Comparison of ENCODE assay signal across 30 mouse cellular contexts in the genomic region with DNA sequence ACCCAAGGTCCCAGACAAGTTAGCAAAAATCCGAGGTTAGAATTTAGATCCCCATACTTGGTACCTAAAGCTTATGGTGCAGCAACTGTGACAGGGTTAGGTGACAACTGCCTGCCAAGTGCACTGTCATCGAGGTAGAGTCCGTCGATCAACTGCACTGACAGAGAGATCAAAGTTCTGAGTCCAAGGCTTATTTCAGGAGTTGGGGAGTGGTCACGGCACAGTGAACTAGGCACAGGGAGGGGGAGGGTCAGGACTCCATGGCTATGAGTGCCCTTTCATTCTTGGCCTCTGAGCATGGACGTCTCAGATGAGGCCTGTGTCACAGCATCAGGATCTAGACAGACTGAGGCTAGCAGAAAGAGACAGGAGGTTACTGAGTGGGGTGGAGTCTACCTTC. TPM values are rescaled to one million over a fixed set of nuclear protein-coding genes. Genes with fewer than 3 reads are reported as not detected.
"Had no signal": no experiment of that assay in that cellular context is flagged by ENCODE, and none has a peak within 500 bp of the region (broad histone marks: within the 10 kb centered on the region; RNA-seq: fewer than 3 reads in every experiment).

No protein-coding gene starts in this region.

- H3K4me3 ChIP-seq: forebrain, embryonic 15.5 days; heart, adult 2 months; heart, embryonic 13.5 days; heart, embryonic 15.5 days; hindbrain, embryonic 13.5 days; hindbrain, embryonic 15.5 days; limb, embryonic 13.5 days; limb, embryonic 15.5 days; liver, embryonic 13.5 days; liver, embryonic 15.5 days had no signal

- H3K4me1 ChIP-seq: liver, embryonic 13.5 days; liver, embryonic 15.5 days had no signal

- H3K9me3 ChIP-seq: forebrain, embryonic 15.5 days; heart, embryonic 13.5 days; heart, embryonic 15.5 days; hindbrain, embryonic 13.5 days; hindbrain, embryonic 15.5 days; limb, embryonic 13.5 days; limb, embryonic 15.5 days; liver, embryonic 13.5 days; liver, embryonic 15.5 days had no signal

- H3K27ac ChIP-seq: forebrain, embryonic 15.5 days; heart, adult 2 months; heart, embryonic 13.5 days; heart, embryonic 15.5 days; hindbrain, embryonic 13.5 days; hindbrain, embryonic 15.5 days; hindbrain, postnatal 0 days; kidney, postnatal 0 days; limb, embryonic 13.5 days; limb, embryonic 15.5 days; liver, embryonic 13.5 days; liver, embryonic 15.5 days had no signal

- H3K27me3 ChIP-seq: forebrain, embryonic 15.5 days had no signal

- H3K4me2 ChIP-seq: forebrain, embryonic 15.5 days; heart, embryonic 11.5 days; heart, embryonic 13.5 days; heart, embryonic 15.5 days; hindbrain, embryonic 13.5 days; hindbrain, embryonic 15.5 days; limb, embryonic 13.5 days; limb, embryonic 15.5 days; liver, embryonic 11.5 days; liver, embryonic 13.5 days; liver, embryonic 15.5 days had no signal

- H3K36me3 ChIP-seq: forebrain, embryonic 15.5 days; heart, embryonic 13.5 days; heart, embryonic 15.5 days; hindbrain, embryonic 13.5 days; hindbrain, embryonic 15.5 days; limb, embryonic 13.5 days; limb, embryonic 15.5 days; liver, embryonic 13.5 days; liver, embryonic 15.5 days had no signal

- ATAC-seq: forebrain, embryonic 15.5 days; forebrain, postnatal 0 days; hindbrain, postnatal 0 days; intestine, embryonic 16.5 days had no signal

- DNase-seq: forebrain, postnatal 0 days; gastrocnemius, postnatal 14 days; gastrocnemius, postnatal 36 days; heart, adult 11 months; heart, adult 2 months; heart, postnatal 14 days; heart, postnatal 36 days; layer of hippocampus, adult 9-11 months; layer of hippocampus, postnatal 36 days; left cerebral cortex, postnatal 4 days; liver, embryonic 13.5 days; lung, adult 18-20 months had no signal

- H3K9ac ChIP-seq: forebrain, embryonic 15.5 days; forebrain, postnatal 0 days; heart, embryonic 13.5 days; heart, embryonic 15.5 days; hindbrain, embryonic 13.5 days; hindbrain, embryonic 15.5 days; limb, embryonic 13.5 days; limb, embryonic 15.5 days; liver, embryonic 13.5 days; liver, embryonic 15.5 days had no signal

RNA-seq across cellular contexts. Expression of gene Mpped1, which starts 1.8 kb away (rescaled TPM):
- total RNA-seq: gastrocnemius, adult 18-20 months; gastrocnemius, adult 8-10 months; gastrocnemius, postnatal 14 days; gastrocnemius, postnatal 36 days; heart, adult 2 months; heart, postnatal 14 days; heart, postnatal 36 days; hematopoietic stem cell, adult 5-6 weeks had no signal
- polyA plus RNA-seq: heart, adult 2 months; heart, postnatal 0 days; large intestine, adult 2 months had no signal

RNA-seq across cellular contexts. Expression of gene Scube1, which starts 52.7 kb away (rescaled TPM):
- total RNA-seq: hematopoietic stem cell, adult 5-6 weeks had no signal
